Mouse (Mus musculus) intestine, postnatal 0 days (tissue): Measurements from ENCODE around the gene Slbp. TPM values are rescaled to one million over a fixed set of nuclear protein-coding genes. Genes with fewer than 3 reads are reported as not detected.

ENCODE experiments used
- ATAC-seq: fragments of 200-750 bp; cut with Nextera tagmentation; 2 replicates; pipeline ENCODE4 v1.8.0; 2017; ENCODE audit warnings: mild to moderate bottlenecking, moderate TSS enrichment, moderate library complexity
- H3K27ac ChIP-seq: fragments of 300-500 bp; sonication (generic); 2 replicates; pipeline ENCODE4 v1.5.1; 2014; ENCODE audit warnings: mild to moderate bottlenecking, low read depth, low read length, moderate library complexity
- H3K27me3 ChIP-seq: fragments of 300-500 bp; sonication (generic); replicated peaks from 2 replicates; pipeline ENCODE4 v1.6.1; 2014; ENCODE audit warnings: low read length, mixed read lengths; ENCODE audit not compliant: control insufficient read depth, insufficient read depth
- H3K36me3 ChIP-seq: fragments of 300-500 bp; sonication (generic); 2 replicates; pipeline ENCODE4 v1.6.1; 2014; ENCODE audit warnings: mild to moderate bottlenecking, moderate library complexity; ENCODE audit not compliant: control insufficient read depth, insufficient read depth
- H3K4me1 ChIP-seq: fragments of 300-500 bp; sonication (generic); replicated peaks from 2 replicates; pipeline ENCODE4 v1.6.1; 2014; ENCODE audit warnings: antibody characterized with exemption, low read length, mixed read lengths; ENCODE audit not compliant: control insufficient read depth, insufficient read depth
- H3K4me2 ChIP-seq: fragments of 300-500 bp; sonication (generic); replicated peaks from 2 replicates; pipeline ENCODE4 v1.6.1; 2014; ENCODE audit warnings: low read depth, mild to moderate bottlenecking, moderate library complexity
- H3K4me3 ChIP-seq: fragments of 300-500 bp; sonication (generic); 2 replicates; pipeline ENCODE4 v1.5.1; 2014; ENCODE audit warnings: low read depth, low read length
- H3K9ac ChIP-seq: fragments of 300-500 bp; sonication (generic); 2 replicates; pipeline ENCODE4 v1.6.1; 2014; ENCODE audit warnings: mild to moderate bottlenecking, low read depth, low read length
- H3K9me3 ChIP-seq: fragments of 300-500 bp; sonication (generic); 2 replicates; pipeline ENCODE4 v1.6.1; 2016; ENCODE audit warnings: mixed run types; ENCODE audit not compliant: control insufficient read depth
- CTCF ChIP-seq: sonication (generic); IDR thresholded peaks from 2 replicates; pipeline ENCODE4 v1.5.1; 2016; ENCODE audit warnings: low read depth, mild to moderate bottlenecking, control low read depth, antibody characterized with exemption, moderate library complexity
- WGBS: fragments of 180-500 bp; shearing (Covaris S2); extraction: QIAGEN DNeasy Blood & Tissue Kit; methylation state at CpG from one replicate; pipeline ENCODE4 v1.1.7; 2014; 5-methylcytosine and 5-hydroxymethylcytosine counted together
- polyA plus RNA-seq: library from polyadenylated mRNA; unstranded; fragments of >200 nt; fragmentation: Nextera tagmentation; extraction: Ambion mirVana; gene quantifications from 2 replicates; pipeline ENCODE4 v1.2.1, GENCODE M21; 2015

The Slbp gene
- 91.4 and 92.9 TPM in 2 replicates for polyA plus RNA-seq

GRCm38 (mm10) chr5:33651921-33652782 lies at the start of gene Slbp:
Gene Slbp, minus strand, starts transcription at chr5:33652574.
- peak within 1 kb of the TSS; percentile 92 for H3K27ac ChIP-seq
- H3K36me3 ChIP-seq, result peaks cover 28% of the 10 kb centered on the region
- WGBS, result under 1% methylated on average over 82 of the region's 82 CpGs
- H3K4me1 ChIP-seq, result 0 out of 2 replicates have a peak, but pooled peaks cover 8% of the 10 kb centered on the region
- peak within 1 kb of the TSS; percentile 60 for H3K9ac ChIP-seq
- peak within 1 kb of the TSS; percentile 72 for H3K4me3 ChIP-seq
- H3K27me3 ChIP-seq, result no peaks in the 10 kb centered on the region
- H3K9me3 ChIP-seq, result no peaks in the 10 kb centered on the region
- TF ChIP-seq CTCF, result no peak
- peak within 1 kb of the TSS; percentile 74 for H3K4me2 ChIP-seq
- ATAC-seq, result peak; percentile 94

DNA sequence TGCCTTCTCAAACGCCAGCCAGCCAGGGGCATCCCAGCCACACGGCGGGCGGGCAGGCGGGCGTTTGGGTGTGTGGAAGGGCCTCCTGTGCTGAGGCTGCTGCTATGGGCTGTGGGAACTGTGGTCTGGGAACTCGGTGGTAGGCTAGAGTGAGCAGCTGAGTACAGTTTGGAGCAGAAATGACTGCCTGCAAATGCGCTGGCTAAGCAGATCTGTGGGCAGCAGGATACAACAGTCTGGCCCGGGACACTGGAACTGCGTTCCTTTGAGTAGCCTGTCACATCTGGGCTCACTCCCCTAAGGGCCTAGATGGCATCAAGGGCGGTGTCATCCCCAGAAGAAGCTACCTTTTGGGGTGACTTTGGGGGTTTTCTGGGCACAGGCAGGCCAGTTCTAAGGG lies 49.5 kb upstream of the Slbp start:
- 80% methylated on average over 11 of the region's 11 CpGs for WGBS
- Histone ChIP-seq H3K9me3 (no peaks in the 10 kb centered on the region), H3K27ac (no peak overlapping the region), H3K4me2 (no peak overlapping the region), H3K36me3 (no peaks in the 10 kb centered on the region), H3K9ac (no peak overlapping the region), H3K4me3 (no peak overlapping the region), H3K4me1 (no peaks in the 10 kb centered on the region; the same call in none of the 2 replicates), H3K27me3 (no peaks in the 10 kb centered on the region)
- ATAC-seq, result no peak
- TF ChIP-seq CTCF, result no peak

GRCm38 (mm10) chr5:33700010-33700409 lies 47.6 kb upstream of the Slbp start:
- Histone ChIP-seq H3K9me3 (no peaks in the 10 kb centered on the region), H3K4me3 (no peak overlapping the region), H3K4me1 (no peaks in the 10 kb centered on the region), H3K9ac (no peak overlapping the region), H3K27me3 (no peaks in the 10 kb centered on the region; the same call in 1 of the 2 replicates), H3K4me2 (no peak overlapping the region), H3K36me3 (no peaks in the 10 kb centered on the region), H3K27ac (no peak overlapping the region)
- WGBS, result 37% methylated on average over 13 of the region's 13 CpGs
- no peak for TF ChIP-seq CTCF
- ATAC-seq, result no peak

GRCm38 (mm10) chr5:33698669-33699068 lies 46.3 kb upstream of the Slbp start:
- 95% methylated on average over 5 of the region's 5 CpGs for WGBS
- TF ChIP-seq CTCF, result no peak
- no peak for ATAC-seq
- H3K4me3 ChIP-seq, result no peak overlapping the region
- no peak overlapping the region for H3K27ac ChIP-seq
- H3K9me3 ChIP-seq, result no peaks in the 10 kb centered on the region
- H3K9ac ChIP-seq, result no peak overlapping the region
- peaks cover 4% of the 10 kb centered on the region; the same call in 1 of the 2 replicates for H3K27me3 ChIP-seq
- no peak overlapping the region for H3K4me2 ChIP-seq
- H3K36me3 ChIP-seq, result no peaks in the 10 kb centered on the region
- no peaks in the 10 kb centered on the region for H3K4me1 ChIP-seq

- H3K4me3 ChIP-seq, result no peak overlapping the region
- H3K27me3 ChIP-seq, result peaks cover 7% of the 10 kb centered on the region; the same call in 1 of the 2 replicates
- H3K4me2 ChIP-seq, result no peak overlapping the region
- no peaks in the 10 kb centered on the region for H3K9me3 ChIP-seq
- no peak for TF ChIP-seq CTCF
- H3K9ac ChIP-seq, result no peak overlapping the region
- H3K4me1 ChIP-seq, result no peaks in the 10 kb centered on the region
- H3K36me3 ChIP-seq, result no peaks in the 10 kb centered on the region
- no peak overlapping the region for H3K27ac ChIP-seq
- ATAC-seq, result no peak
- WGBS, result 56% methylated on average over 13 of the region's 13 CpGs
Measured at GRCm38 (mm10) chr5:33697947-33698512, 45.7 kb upstream of the Slbp start.

DNA sequence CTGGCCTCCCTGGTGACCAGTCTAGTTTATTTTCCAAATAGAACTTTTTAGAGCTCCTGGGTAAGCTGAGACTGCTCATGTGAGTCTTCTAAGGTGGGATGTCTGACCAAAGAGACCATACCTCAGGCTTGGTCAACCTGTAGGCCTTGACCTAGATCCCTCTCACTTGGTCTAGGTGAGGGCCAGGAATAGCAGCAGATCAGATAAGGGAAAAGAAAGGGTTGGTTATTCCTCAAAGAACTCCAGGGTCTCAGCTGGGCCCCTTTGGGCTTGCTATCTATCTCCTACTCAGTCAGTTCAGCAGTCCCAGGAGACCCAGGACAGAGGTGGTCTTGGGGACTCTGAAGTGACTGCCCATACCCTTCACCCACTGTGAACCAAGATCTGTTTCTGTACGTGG lies 45.2 kb upstream of the Slbp start:
- H3K9me3 ChIP-seq, result no peaks in the 10 kb centered on the region
- no peak for TF ChIP-seq CTCF
- 77% methylated on average over 1 of the region's 1 CpGs for WGBS
- no peak overlapping the region for H3K27ac ChIP-seq
- H3K4me1 ChIP-seq, result 0 out of 2 replicates have a peak, but pooled peaks cover 4% of the 10 kb centered on the region
- no peak overlapping the region for H3K4me2 ChIP-seq
- no peak overlapping the region for H3K9ac ChIP-seq
- no peak for ATAC-seq
- H3K4me3 ChIP-seq, result no peak overlapping the region
- H3K36me3 ChIP-seq, result no peaks in the 10 kb centered on the region
- H3K27me3 ChIP-seq, result peaks cover 9% of the 10 kb centered on the region; the same call in 1 of the 2 replicates
